Mouse (Mus musculus) midbrain, embryonic 12.5 days (tissue): ENCODE measurements around the gene Usp4. TPM values are rescaled to one million over a fixed set of nuclear protein-coding genes. Genes with fewer than 3 reads are reported as not detected.
A peak's percentile ranks its signal among the peaks of the same experiment; 100 is the strongest.
"Not testable (repeated sequence)": the region's sequence is repeated elsewhere in the genome, so short reads cannot be mapped to it uniquely, and the experiment has no call there.

Experiments used
- ATAC-seq: fragments of 200-750 bp; cut with Nextera tagmentation; 2 replicates; pipeline ENCODE4 v1.8.0; 2017; ENCODE audit warnings: low read depth, moderate TSS enrichment, moderate library complexity; ENCODE audit not compliant: low FRiP score
- H3K27ac ChIP-seq: fragments of 300-500 bp; sonication (generic); replicated peaks from 2 replicates; pipeline ENCODE4 v1.5.1; 2016; ENCODE audit warnings: mild to moderate bottlenecking
- H3K27me3 ChIP-seq: fragments of 300-500 bp; sonication (generic); 2 replicates; pipeline ENCODE4 v1.6.1; 2016; ENCODE audit warnings: mild to moderate bottlenecking
- H3K36me3 ChIP-seq: fragments of 300-500 bp; sonication (generic); 2 replicates; pipeline ENCODE4 v1.6.1; 2016
- H3K4me1 ChIP-seq: fragments of 300-500 bp; sonication (generic); 2 replicates; pipeline ENCODE4 v1.6.1; 2016
- H3K4me2 ChIP-seq: fragments of 300-500 bp; sonication (generic); replicated peaks from 2 replicates; pipeline ENCODE4 v1.6.1; 2016; ENCODE audit warnings: mild to moderate bottlenecking, moderate library complexity
- H3K4me3 ChIP-seq: fragments of 300-500 bp; sonication (generic); 2 replicates; pipeline ENCODE4 v1.5.1; 2016; ENCODE audit warnings: mild to moderate bottlenecking
- H3K9ac ChIP-seq: fragments of 300-500 bp; sonication (generic); replicated peaks from 2 replicates; pipeline ENCODE4 v1.6.1; 2016; ENCODE audit warnings: mild to moderate bottlenecking, moderate library complexity
- H3K9me3 ChIP-seq: fragments of 300-500 bp; sonication (generic); 2 replicates; pipeline ENCODE4 v1.6.1; 2016; ENCODE audit warnings: mild to moderate bottlenecking
- WGBS: fragments of 180-500 bp; shearing (Covaris S2); methylation state at CpG from one replicate; pipeline ENCODE4 v1.1.7; 2016; 5-methylcytosine and 5-hydroxymethylcytosine counted together
- polyA plus RNA-seq: library from polyadenylated mRNA; unstranded; fragments of >200 nt; fragmentation: Nextera tagmentation; extraction: Ambion mirVana; gene quantifications from 2 replicates; pipeline ENCODE4 v1.2.1, GENCODE M21; 2016

The Usp4 gene
- polyA plus RNA-seq, result 135 and 142 TPM in 2 replicates

- peak; percentile 96 for ATAC-seq
- peak within 1 kb of the TSS; percentile 92 for H3K9ac ChIP-seq
- H3K9me3 ChIP-seq, result no peaks in the 10 kb centered on the region
- peak within 1 kb of the TSS; percentile 94 for H3K27ac ChIP-seq
- peaks cover 30% of the 10 kb centered on the region for H3K36me3 ChIP-seq
- no peaks in the 10 kb centered on the region for H3K27me3 ChIP-seq
- peak within 1 kb of the TSS; percentile 77 for H3K4me3 ChIP-seq
- H3K4me2 ChIP-seq, result peak within 1 kb of the TSS; percentile 86
- under 1% methylated on average over 74 of the region's 75 CpGs for WGBS
- peaks cover 18% of the 10 kb centered on the region for H3K4me1 ChIP-seq
These were observed at the start of gene Usp4 for GRCm38 (mm10) chr9:108347540-108348289. TSS of gene Usp4 (plus strand) at chr9:108347853.

GRCm38 (mm10) chr9:108301853-108302252 is 45.8 kb upstream of the Usp4 start:
- Histone ChIP-seq H3K4me2 (no peak overlapping the region), H3K4me1 (peaks cover 21% of the 10 kb centered on the region), H3K4me3 (no peak overlapping the region), H3K27me3 (no peaks in the 10 kb centered on the region), H3K27ac (no peak overlapping the region), H3K36me3 (peaks cover 42% of the 10 kb centered on the region), H3K9me3 (no peaks in the 10 kb centered on the region), H3K9ac (no peak overlapping the region)
- ATAC-seq, result no peak
- 81% methylated on average over 3 of the region's 3 CpGs for WGBS

- H3K4me3 ChIP-seq, result peak overlapping the region; percentile 92
- peak overlapping the region; percentile 75; the same call in 1 of the 2 replicates for H3K9ac ChIP-seq
- H3K4me1 ChIP-seq, result peaks cover 34% of the 10 kb centered on the region
- peak overlapping the region; percentile 100; the same call in 1 of the 2 replicates for H3K27ac ChIP-seq
- no peak for ATAC-seq
- H3K27me3 ChIP-seq, result no peaks in the 10 kb centered on the region
- 83% methylated on average over 4 of the region's 4 CpGs for WGBS
- no peaks in the 10 kb centered on the region for H3K9me3 ChIP-seq
- peaks cover 33% of the 10 kb centered on the region for H3K36me3 ChIP-seq
- peak overlapping the region; percentile 83 for H3K4me2 ChIP-seq
These were observed 42.9 kb upstream of the Usp4 start for GRCm38 (mm10) chr9:108304716-108305115.

- peaks cover 32% of the 10 kb centered on the region for H3K36me3 ChIP-seq
- H3K4me3 ChIP-seq, result peak overlapping the region; percentile 92
- 0 out of 2 replicates have a peak, but pooled peaks have one; percentile 2 for ATAC-seq
- WGBS, result 8% methylated on average over 1 of the region's 1 CpGs
- H3K4me2 ChIP-seq, result peak overlapping the region; percentile 83
- H3K27ac ChIP-seq, result peak overlapping the region; percentile 100
- H3K9ac ChIP-seq, result peak overlapping the region; percentile 75
- H3K9me3 ChIP-seq, result no peaks in the 10 kb centered on the region
- peaks cover 34% of the 10 kb centered on the region for H3K4me1 ChIP-seq
- H3K27me3 ChIP-seq, result no peaks in the 10 kb centered on the region
These were observed 42.5 kb upstream of the Usp4 start for GRCm38 (mm10) chr9:108305170-108305569.

GRCm38 (mm10) chr9:108305629-108306520 is 41.8 kb upstream of the Usp4 start, which contains the start of the genes Rhoa and Tcta:
TSS of gene Rhoa (plus strand) at chr9:108306129.
TSS of gene Tcta (minus strand) at chr9:108306160.
- Histone ChIP-seq H3K36me3 (peaks cover 25% of the 10 kb centered on the region), H3K4me1 (peaks cover 34% of the 10 kb centered on the region), H3K27ac (peak within 1 kb of the TSS; percentile 100), H3K4me2 (peak within 1 kb of the TSS; percentile 83), H3K4me3 (peak within 1 kb of the TSS; percentile 92), H3K9me3 (no peaks in the 10 kb centered on the region), H3K27me3 (no peaks in the 10 kb centered on the region), H3K9ac (peak within 1 kb of the TSS; percentile 98)
- ATAC-seq, result peak; percentile 95
- under 1% methylated on average over 79 of the region's 81 CpGs for WGBS

GRCm38 (mm10) chr9:108306571-108306980 is 41.1 kb upstream of the Usp4 start:
- ATAC-seq, result peak; percentile 76
- H3K4me3 ChIP-seq, result peak overlapping the region; percentile 92
- H3K4me1 ChIP-seq, result peaks cover 34% of the 10 kb centered on the region
- H3K27ac ChIP-seq, result peak overlapping the region; percentile 100
- H3K9ac ChIP-seq, result peak overlapping the region; percentile 98
- peaks cover 19% of the 10 kb centered on the region for H3K36me3 ChIP-seq
- H3K9me3 ChIP-seq, result no peaks in the 10 kb centered on the region
- WGBS, result under 1% methylated on average over 48 of the region's 51 CpGs
- peak overlapping the region; percentile 83 for H3K4me2 ChIP-seq
- no peaks in the 10 kb centered on the region for H3K27me3 ChIP-seq

- Histone ChIP-seq H3K4me1 (peaks cover 34% of the 10 kb centered on the region), H3K4me3 (peak overlapping the region; percentile 92), H3K27ac (peak overlapping the region; percentile 100), H3K9ac (peak overlapping the region; percentile 98), H3K4me2 (peak overlapping the region; percentile 83), H3K27me3 (no peaks in the 10 kb centered on the region), H3K36me3 (peaks cover 19% of the 10 kb centered on the region), H3K9me3 (no peaks in the 10 kb centered on the region)
- no peak for ATAC-seq
- 27% methylated on average over 12 of the region's 12 CpGs for WGBS
These were observed 40.4 kb upstream of the Usp4 start for GRCm38 (mm10) chr9:108307021-108307807.

GRCm38 (mm10) chr9:108308141-108308540 is 39.5 kb upstream of the Usp4 start:
- Histone ChIP-seq H3K9ac (peak overlapping the region; percentile 43), H3K4me1 (peaks cover 34% of the 10 kb centered on the region), H3K27ac (no peak overlapping the region), H3K36me3 (peaks cover 10% of the 10 kb centered on the region; the same call in 1 of the 2 replicates), H3K27me3 (no peaks in the 10 kb centered on the region), H3K9me3 (no peaks in the 10 kb centered on the region), H3K4me3 (peak overlapping the region; percentile 92), H3K4me2 (peak overlapping the region; percentile 83)
- no peak for ATAC-seq
- WGBS, result 71% methylated on average over 2 of the region's 2 CpGs

GRCm38 (mm10) chr9:108317572-108317971 is 30.1 kb upstream of the Usp4 start:
- Histone ChIP-seq H3K4me1 (no peaks in the 10 kb centered on the region), H3K9me3 (no peaks in the 10 kb centered on the region), H3K27ac (no peak overlapping the region), H3K4me3 (no peak overlapping the region), H3K9ac (no peak overlapping the region), H3K4me2 (no peak overlapping the region), H3K27me3 (no peaks in the 10 kb centered on the region), H3K36me3 (peaks cover 25% of the 10 kb centered on the region)
- no peak for ATAC-seq
- 97% methylated on average over 3 of the region's 3 CpGs for WGBS

- no peak for ATAC-seq
- H3K27ac ChIP-seq, result no peak overlapping the region
- no peaks in the 10 kb centered on the region for H3K9me3 ChIP-seq
- H3K36me3 ChIP-seq, result peaks cover 25% of the 10 kb centered on the region
- no peaks in the 10 kb centered on the region for H3K27me3 ChIP-seq
- 89% methylated on average over 2 of the region's 2 CpGs for WGBS
- no peaks in the 10 kb centered on the region for H3K4me1 ChIP-seq
- H3K9ac ChIP-seq, result no peak overlapping the region
- no peak overlapping the region for H3K4me2 ChIP-seq
- no peak overlapping the region for H3K4me3 ChIP-seq
These were observed 29.2 kb upstream of the Usp4 start for GRCm38 (mm10) chr9:108318462-108318861.

GRCm38 (mm10) chr9:108322054-108322453 is 25.6 kb upstream of the Usp4 start:
- H3K27ac ChIP-seq, H3K9me3 ChIP-seq, H3K9ac ChIP-seq, H3K4me3 ChIP-seq, H3K27me3 ChIP-seq, H3K4me2 ChIP-seq, H3K4me1 ChIP-seq, ATAC-seq: not testable (repeated sequence)
- WGBS, result 94% methylated on average over 7 of the region's 7 CpGs
- H3K36me3 ChIP-seq, result peaks cover 23% of the 10 kb centered on the region
